Mouse (Mus musculus) neural tube, embryonic 14.5 days (tissue): ENCODE measurements at regions not wholly inside any gene's neighbourhood (a gene's known extent, or its start where the extent isn't known, plus 50 kb on each side); places are given as distances from the start of the nearest gene placed in this dataset.

Experiments
- ATAC-seq: fragments of 200-750 bp; cut with Nextera tagmentation; 2 replicates; pipeline ENCODE4 v1.8.0; 2017; ENCODE audit warnings: low read depth, mild to moderate bottlenecking, moderate TSS enrichment, moderate library complexity
- H3K27ac ChIP-seq: fragments of 300-500 bp; sonication (generic); 2 replicates; pipeline ENCODE4 v1.5.1; 2014; ENCODE audit warnings: low read depth, mild to moderate bottlenecking, control low read depth, low read length, moderate library complexity, mixed read lengths
- H3K27me3 ChIP-seq: fragments of 300-500 bp; sonication (generic); 2 replicates; pipeline ENCODE4 v1.6.1; 2014; ENCODE audit warnings: low read length; ENCODE audit not compliant: control insufficient read depth, insufficient read depth
- H3K36me3 ChIP-seq: fragments of 300-500 bp; sonication (generic); 2 replicates; pipeline ENCODE4 v1.6.1; 2014; ENCODE audit warnings: low read length, mixed read lengths; ENCODE audit not compliant: control insufficient read depth, insufficient read depth
- H3K4me1 ChIP-seq: fragments of 300-500 bp; sonication (generic); 2 replicates; pipeline ENCODE4 v1.6.1; 2014; ENCODE audit warnings: low read length; ENCODE audit not compliant: control insufficient read depth, insufficient read depth
- H3K4me2 ChIP-seq: fragments of 300-500 bp; sonication (generic); 2 replicates; pipeline ENCODE4 v1.6.1; 2014; ENCODE audit warnings: mild to moderate bottlenecking, low read depth, low read length, control low read depth
- H3K4me3 ChIP-seq: fragments of 300-500 bp; sonication (generic); 2 replicates; pipeline ENCODE4 v1.5.1; 2014; ENCODE audit warnings: low read depth, low read length, control low read depth, mixed read lengths
- H3K9ac ChIP-seq: fragments of 300-500 bp; sonication (generic); replicated peaks from 2 replicates; pipeline ENCODE4 v1.6.1; 2014; ENCODE audit warnings: low read depth, mild to moderate bottlenecking, control low read depth, low read length, mixed read lengths
- H3K9me3 ChIP-seq: fragments of 300-500 bp; sonication (generic); 2 replicates; pipeline ENCODE4 v1.6.1; 2016; ENCODE audit warnings: low read length; ENCODE audit not compliant: control insufficient read depth
- WGBS: fragments of 180-500 bp; shearing (Covaris S2); extraction: QIAGEN DNeasy Blood & Tissue Kit; methylation state at CpG from one replicate; pipeline ENCODE4 v1.1.7; 2014; 5-methylcytosine and 5-hydroxymethylcytosine counted together

GRCm38 (mm10) chr9:43427007-43427406 is 116.4 kb downstream of the Trim29 start:
- no peak overlapping the region for H3K9ac ChIP-seq

GRCm38 (mm10) chr9:43433953-43434352 is 123.3 kb downstream of the Trim29 start:
- no peaks in the 10 kb centered on the region for H3K36me3 ChIP-seq
- H3K9me3 ChIP-seq = no peaks in the 10 kb centered on the region
- WGBS = 76% methylated on average over 3 of the region's 3 CpGs
- H3K4me2 ChIP-seq = no peak overlapping the region
- H3K27me3 ChIP-seq = no peaks in the 10 kb centered on the region
- H3K4me1 ChIP-seq = no peaks in the 10 kb centered on the region
- H3K4me3 ChIP-seq = no peak overlapping the region
- ATAC-seq = no peak
- H3K9ac ChIP-seq = no peak overlapping the region
- H3K27ac ChIP-seq = no peak overlapping the region

More at GRCm38 (mm10) chr9:43427007-43427406, 116.4 kb downstream of the Trim29 start:
- 18% methylated on average over 7 of the region's 7 CpGs for WGBS
- H3K36me3 ChIP-seq = no peaks in the 10 kb centered on the region
- H3K9me3 ChIP-seq = no peaks in the 10 kb centered on the region
- ATAC-seq = no peak
- no peaks in the 10 kb centered on the region for H3K4me1 ChIP-seq
- no peak overlapping the region for H3K27ac ChIP-seq
- no peak overlapping the region for H3K4me2 ChIP-seq
- no peaks in the 10 kb centered on the region for H3K27me3 ChIP-seq
- H3K4me3 ChIP-seq = no peak overlapping the region

GRCm38 (mm10) chr9:43438476-43438875 is 127.8 kb downstream of the Trim29 start:
- no peak overlapping the region for H3K4me3 ChIP-seq
- H3K4me2 ChIP-seq = no peak overlapping the region
- H3K9ac ChIP-seq = no peak overlapping the region
- no peak overlapping the region for H3K27ac ChIP-seq
- no peaks in the 10 kb centered on the region for H3K9me3 ChIP-seq
- peaks cover 3% of the 10 kb centered on the region; the same call in 1 of the 2 replicates for H3K4me1 ChIP-seq
- 0 out of 2 replicates have a peak, but pooled peaks have one; percentile 41 for ATAC-seq
- 66% methylated on average over 11 of the region's 11 CpGs for WGBS
- no peaks in the 10 kb centered on the region for H3K27me3 ChIP-seq
- no peaks in the 10 kb centered on the region for H3K36me3 ChIP-seq

GRCm38 (mm10) chr9:43440959-43441510 is 130.4 kb downstream of the Trim29 start:
- Histone ChIP-seq H3K36me3 (no peaks in the 10 kb centered on the region), H3K4me1 (peaks cover 3% of the 10 kb centered on the region; the same call in 1 of the 2 replicates), H3K4me3 (no peak overlapping the region), H3K9me3 (no peaks in the 10 kb centered on the region), H3K27ac (no peak overlapping the region), H3K9ac (no peak overlapping the region), H3K4me2 (no peak overlapping the region), H3K27me3 (no peaks in the 10 kb centered on the region)
- 35% methylated on average over 5 of the region's 5 CpGs for WGBS
- 0 out of 2 replicates have a peak, but pooled peaks have one; percentile 51 for ATAC-seq

DNA sequence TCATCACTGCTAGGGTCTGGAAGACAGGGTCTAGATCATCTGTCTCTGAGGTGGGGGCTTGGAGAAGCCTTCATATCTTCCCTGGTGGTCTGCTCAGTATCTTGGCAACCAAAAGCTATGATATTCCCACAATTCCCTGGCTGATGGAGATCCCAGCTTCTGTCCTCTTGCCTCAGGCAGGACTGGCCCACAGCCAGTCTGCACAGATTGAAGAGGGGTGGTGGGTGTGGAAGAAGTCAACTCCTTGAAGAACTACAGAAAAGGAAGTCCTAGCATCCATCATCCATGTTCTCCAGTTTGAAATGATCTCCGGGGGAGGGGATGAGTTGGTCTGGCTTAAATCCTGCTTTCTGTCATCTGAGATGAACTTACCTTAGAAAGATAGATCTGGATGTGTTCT is 134.8 kb downstream of the Trim29 start:
- 88% methylated on average over 1 of the region's 1 CpGs for WGBS
- Histone ChIP-seq H3K36me3 (no peaks in the 10 kb centered on the region), H3K27ac (no peak overlapping the region)

GRCm38 (mm10) chr9:43447372-43447771 is 136.7 kb downstream of the Trim29 start:
- no peaks in the 10 kb centered on the region for H3K27me3 ChIP-seq
- no peaks in the 10 kb centered on the region; the same call in 1 of the 2 replicates for H3K4me1 ChIP-seq
- H3K27ac ChIP-seq = no peak overlapping the region
- WGBS = 81% methylated on average over 7 of the region's 7 CpGs
- no peaks in the 10 kb centered on the region for H3K36me3 ChIP-seq
- no peaks in the 10 kb centered on the region for H3K9me3 ChIP-seq
- H3K4me2 ChIP-seq = no peak overlapping the region
- no peak overlapping the region for H3K4me3 ChIP-seq
- no peak for ATAC-seq
- no peak overlapping the region for H3K9ac ChIP-seq

More for the DNA sequence above, 134.8 kb downstream of the Trim29 start:
- ATAC-seq = no peak
- Histone ChIP-seq H3K27me3 (no peaks in the 10 kb centered on the region), H3K4me2 (no peak overlapping the region), H3K9me3 (no peaks in the 10 kb centered on the region), H3K9ac (no peak overlapping the region), H3K4me1 (no peaks in the 10 kb centered on the region; the same call in 1 of the 2 replicates), H3K4me3 (no peak overlapping the region)

DNA sequence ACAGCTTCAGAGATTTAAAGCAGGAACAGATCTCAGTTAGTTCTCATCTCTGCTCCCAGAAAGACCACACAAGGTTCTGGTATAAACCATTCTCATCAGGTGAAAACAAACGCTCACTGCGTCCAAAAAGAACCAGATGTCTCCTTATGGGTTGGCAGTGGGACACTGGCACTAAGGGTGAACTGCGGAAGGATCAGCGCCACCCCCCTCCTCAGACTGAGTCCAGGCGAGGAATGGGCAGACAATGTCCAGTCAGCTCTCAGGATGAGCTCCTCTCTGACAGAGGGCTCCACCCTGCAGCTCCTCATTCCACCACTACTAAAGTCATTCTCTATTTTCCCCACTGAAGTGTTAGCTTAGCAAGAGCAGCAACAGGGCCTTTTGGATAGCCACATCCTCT is 138.3 kb downstream of the Trim29 start:
- H3K4me2 ChIP-seq = no peak overlapping the region
- H3K4me3 ChIP-seq = no peak overlapping the region
- no peak overlapping the region for H3K27ac ChIP-seq
- no peaks in the 10 kb centered on the region for H3K36me3 ChIP-seq
- no peaks in the 10 kb centered on the region for H3K27me3 ChIP-seq
- ATAC-seq = no peak
- 81% methylated on average over 5 of the region's 5 CpGs for WGBS
- peaks cover 6% of the 10 kb centered on the region for H3K4me1 ChIP-seq
- no peaks in the 10 kb centered on the region for H3K9me3 ChIP-seq
- no peak overlapping the region for H3K9ac ChIP-seq

DNA sequence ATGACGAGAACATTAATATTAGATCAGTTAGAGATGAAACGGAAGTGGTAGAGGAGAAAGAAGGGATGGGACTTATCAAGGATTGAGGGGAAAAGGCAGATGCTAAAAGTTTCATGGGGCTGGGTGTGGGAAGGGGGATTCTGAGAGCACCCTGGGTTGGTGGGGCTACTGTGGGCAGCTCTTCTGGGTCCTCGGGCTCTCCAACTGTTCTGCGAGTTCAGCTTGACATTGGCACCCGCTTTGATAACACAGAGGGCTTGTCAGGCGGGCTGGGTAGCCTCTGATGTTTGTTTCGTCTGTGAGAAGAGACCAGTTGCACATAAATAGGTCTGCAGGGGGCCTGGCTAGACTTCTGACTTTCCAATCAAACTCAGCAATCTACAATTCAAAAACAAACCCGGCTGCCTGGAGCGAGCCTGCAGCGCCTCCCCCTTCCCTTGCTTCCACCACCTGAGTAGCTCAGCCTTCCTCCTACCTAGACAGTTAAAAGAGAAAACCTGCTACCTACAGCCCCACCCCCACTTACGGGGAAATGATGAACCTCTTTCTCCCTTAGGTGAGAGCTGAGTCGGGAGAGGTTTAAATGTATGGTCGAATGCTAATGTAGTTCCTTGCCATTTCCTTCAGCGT is 143.4 kb downstream of the Trim29 start:
- WGBS = 3% methylated on average over 14 of the region's 14 CpGs
- no peaks in the 10 kb centered on the region for H3K36me3 ChIP-seq
- H3K27me3 ChIP-seq = no peaks in the 10 kb centered on the region
- H3K9ac ChIP-seq = no peak overlapping the region
- H3K27ac ChIP-seq = no peak overlapping the region
- H3K4me1 ChIP-seq = peaks cover 10% of the 10 kb centered on the region
- H3K9me3 ChIP-seq = no peaks in the 10 kb centered on the region
- no peak overlapping the region for H3K4me3 ChIP-seq
- H3K4me2 ChIP-seq = peak overlapping the region; percentile 12; the same call in 1 of the 2 replicates
- no peak for ATAC-seq

DNA sequence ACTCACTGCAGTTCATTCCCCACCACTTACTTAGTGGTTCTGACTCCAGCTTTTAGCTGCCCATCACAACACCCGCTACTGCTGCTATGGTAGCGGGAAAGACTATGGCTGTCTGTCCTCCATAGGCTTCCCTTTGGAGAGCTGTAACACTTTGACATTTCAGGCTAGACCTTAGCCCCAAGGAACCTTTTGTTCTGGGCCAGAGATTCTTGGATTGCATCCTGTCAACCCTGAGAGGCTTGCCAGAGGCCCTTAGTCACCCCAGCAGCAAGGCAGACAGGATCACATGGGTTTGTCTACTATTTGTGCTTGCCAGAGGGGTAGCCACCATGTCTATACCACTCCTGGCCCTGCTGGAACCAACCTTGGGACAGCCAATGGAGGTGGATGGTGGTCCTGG is 147.1 kb downstream of the Trim29 start:
- Histone ChIP-seq H3K4me2 (no peak overlapping the region), H3K27me3 (no peaks in the 10 kb centered on the region), H3K4me1 (peaks cover 10% of the 10 kb centered on the region; the same call in 1 of the 2 replicates), H3K9me3 (no peaks in the 10 kb centered on the region), H3K9ac (no peak overlapping the region), H3K36me3 (no peaks in the 10 kb centered on the region), H3K27ac (no peak overlapping the region), H3K4me3 (no peak overlapping the region)
- ATAC-seq = no peak
- WGBS = 93% methylated on average over 2 of the region's 2 CpGs
